Mouse (Mus musculus): ENCODE results near the gene Syt3. TPM values are rescaled to one million over a fixed set of nuclear protein-coding genes. Genes with fewer than 3 reads are reported as not detected.

Gene Syt3
- polyA plus RNA-seq, 1 experiment from 2014 or later, result 0.03 TPM

GRCm38 (mm10) chr7:44427666-44428065 is 43.8 kb downstream of the Syt3 start:
- H3K27me3 ChIP-seq, result peaks cover 74% of the 10 kb centered on the region
- ATAC-seq (ENCODE audit: low read depth) (no peak), DNase-seq (no peak)
- no peak overlapping the region for H3K4me3 ChIP-seq (replicated peaks)
- H3K36me3 ChIP-seq, result no peaks in the 10 kb centered on the region
- no peaks in the 10 kb centered on the region for H3K4me1 ChIP-seq (replicated peaks)
- no peak overlapping the region for H3K4me2 ChIP-seq
- WGBS (ENCODE audit: insufficient replicate concordance), result 23% methylated on average over 8 of the region's 8 CpGs
- H3K27ac ChIP-seq, result no peak overlapping the region
- no peaks in the 10 kb centered on the region for H3K9me3 ChIP-seq (replicated peaks)
- no peak overlapping the region for H3K9ac ChIP-seq

GRCm38 (mm10) chr7:44428171-44428950 is 44.5 kb downstream of the Syt3 start:
- Histone ChIP-seq H3K9ac (no peak overlapping the region), H3K9me3 (replicated peaks) (no peaks in the 10 kb centered on the region), H3K36me3 (no peaks in the 10 kb centered on the region), H3K27me3 (peaks cover 76% of the 10 kb centered on the region), H3K4me2 (peak overlapping the region; percentile 49; the same call in 1 of the 2 replicates), H3K4me1 (replicated peaks) (peaks cover 5% of the 10 kb centered on the region), H3K27ac (no peak overlapping the region), H3K4me3 (replicated peaks) (0 out of 2 replicates have a peak overlapping the region, but pooled peaks have one; percentile 30)
- 4% methylated on average over 17 of the region's 38 CpGs for WGBS (ENCODE audit: insufficient replicate concordance)
- ATAC-seq (ENCODE audit: low read depth) (no peak), DNase-seq (no peak)

GRCm38 (mm10) chr7:44428968-44429521 is 45.1 kb downstream of the Syt3 start, which contains the start of gene Lrrc4b:
Gene Lrrc4b (plus strand): TSS chr7:44429018.
- no peak within 1 kb of the TSS for H3K27ac ChIP-seq
- peak within 1 kb of the TSS; percentile 30; the same call in 1 of the 2 replicates for H3K4me3 ChIP-seq (replicated peaks)
- H3K9me3 ChIP-seq (replicated peaks), result no peaks in the 10 kb centered on the region
- H3K9ac ChIP-seq, result no peak within 1 kb of the TSS
- peak within 1 kb of the TSS; percentile 49 for H3K4me2 ChIP-seq
- no peak for ATAC-seq (ENCODE audit: low read depth)
- H3K27me3 ChIP-seq, result peaks cover 77% of the 10 kb centered on the region
- DNase-seq, result no peak
- 2% methylated on average over 37 of the region's 69 CpGs for WGBS (ENCODE audit: insufficient replicate concordance)
- H3K36me3 ChIP-seq, result no peaks in the 10 kb centered on the region
- H3K4me1 ChIP-seq (replicated peaks), result peaks cover 12% of the 10 kb centered on the region

GRCm38 (mm10) chr7:44429534-44430488 is 45.9 kb downstream of the Syt3 start:
- ATAC-seq (ENCODE audit: low read depth) (no peak), DNase-seq (no peak)
- Histone ChIP-seq H3K4me2 (peak overlapping the region; percentile 49; the same call in 1 of the 2 replicates), H3K27ac (no peak overlapping the region), H3K27me3 (peaks cover 81% of the 10 kb centered on the region), H3K4me1 (replicated peaks) (peaks cover 14% of the 10 kb centered on the region), H3K9me3 (replicated peaks) (no peaks in the 10 kb centered on the region), H3K9ac (no peak overlapping the region), H3K36me3 (no peaks in the 10 kb centered on the region), H3K4me3 (replicated peaks) (0 out of 2 replicates have a peak overlapping the region, but pooled peaks have one; percentile 30)
- 4% methylated on average over 30 of the region's 32 CpGs for WGBS (ENCODE audit: insufficient replicate concordance)

GRCm38 (mm10) chr7:44432550-44432949 is 48.6 kb downstream of the Syt3 start:
- Histone ChIP-seq H3K4me2 (no peak overlapping the region), H3K36me3 (no peaks in the 10 kb centered on the region), H3K9ac (no peak overlapping the region), H3K4me3 (replicated peaks) (no peak overlapping the region), H3K27me3 (peaks cover 84% of the 10 kb centered on the region), H3K27ac (no peak overlapping the region), H3K4me1 (replicated peaks) (peaks cover 30% of the 10 kb centered on the region), H3K9me3 (replicated peaks) (no peaks in the 10 kb centered on the region)
- WGBS (ENCODE audit: insufficient replicate concordance), result 69% methylated on average over 6 of the region's 6 CpGs
- no peak for DNase-seq
- no peak for ATAC-seq (ENCODE audit: low read depth)

GRCm38 (mm10) chr7:44433371-44433770 is 49.5 kb downstream of the Syt3 start:
- H3K4me3 ChIP-seq (replicated peaks), result no peak overlapping the region
- no peaks in the 10 kb centered on the region for H3K9me3 ChIP-seq (replicated peaks)
- 3% methylated on average over 7 of the region's 7 CpGs for WGBS (ENCODE audit: insufficient replicate concordance)
- H3K9ac ChIP-seq, result no peak overlapping the region
- DNase-seq (peak; percentile 86), ATAC-seq (ENCODE audit: low read depth) (peak; percentile 84)
- no peak overlapping the region for H3K27ac ChIP-seq
- H3K4me1 ChIP-seq (replicated peaks), result peaks cover 30% of the 10 kb centered on the region
- H3K4me2 ChIP-seq, result no peak overlapping the region
- H3K27me3 ChIP-seq, result peaks cover 84% of the 10 kb centered on the region
- no peaks in the 10 kb centered on the region for H3K36me3 ChIP-seq

GRCm38 (mm10) chr7:44434089-44434488 is 50.2 kb downstream of the Syt3 start:
- no peak overlapping the region for H3K27ac ChIP-seq
- ATAC-seq (ENCODE audit: low read depth) (no peak), DNase-seq (no peak)
- no peaks in the 10 kb centered on the region for H3K9me3 ChIP-seq (replicated peaks)
- peaks cover 30% of the 10 kb centered on the region for H3K4me1 ChIP-seq (replicated peaks)
- 68% methylated on average over 9 of the region's 9 CpGs for WGBS (ENCODE audit: insufficient replicate concordance)
- H3K27me3 ChIP-seq, result peaks cover 83% of the 10 kb centered on the region
- no peaks in the 10 kb centered on the region for H3K36me3 ChIP-seq
- H3K4me2 ChIP-seq, result no peak overlapping the region
- H3K4me3 ChIP-seq (replicated peaks), result no peak overlapping the region
- H3K9ac ChIP-seq, result no peak overlapping the region

GRCm38 (mm10) chr7:44435796-44436195 is 51.9 kb downstream of the Syt3 start:
- WGBS (ENCODE audit: insufficient replicate concordance), result 43% methylated on average over 5 of the region's 5 CpGs
- Histone ChIP-seq H3K27me3 (peaks cover 83% of the 10 kb centered on the region), H3K4me1 (replicated peaks) (peaks cover 30% of the 10 kb centered on the region), H3K4me2 (no peak overlapping the region), H3K9me3 (replicated peaks) (no peaks in the 10 kb centered on the region), H3K36me3 (no peaks in the 10 kb centered on the region), H3K27ac (no peak overlapping the region), H3K9ac (no peak overlapping the region), H3K4me3 (replicated peaks) (no peak overlapping the region)
- no peak for ATAC-seq (ENCODE audit: low read depth)
- DNase-seq, result no peak

GRCm38 (mm10) chr7:44436267-44436666 is 52.4 kb downstream of the Syt3 start:
- no peaks in the 10 kb centered on the region for H3K36me3 ChIP-seq
- ATAC-seq (ENCODE audit: low read depth), result no peak
- peaks cover 30% of the 10 kb centered on the region for H3K4me1 ChIP-seq (replicated peaks)
- no peaks in the 10 kb centered on the region for H3K9me3 ChIP-seq (replicated peaks)
- 5% methylated on average over 1 of the region's 1 CpGs for WGBS (ENCODE audit: insufficient replicate concordance)
- no peak overlapping the region for H3K4me2 ChIP-seq
- H3K27ac ChIP-seq, result no peak overlapping the region
- DNase-seq, result no peak
- no peak overlapping the region for H3K4me3 ChIP-seq (replicated peaks)
- peaks cover 83% of the 10 kb centered on the region for H3K27me3 ChIP-seq
- no peak overlapping the region for H3K9ac ChIP-seq

- H3K27me3 ChIP-seq, result peaks cover 83% of the 10 kb centered on the region
- H3K36me3 ChIP-seq, result no peaks in the 10 kb centered on the region
- 28% methylated on average over 1 of the region's 1 CpGs for WGBS (ENCODE audit: insufficient replicate concordance)
Observed at GRCm38 (mm10) chr7:44437188-44437587, 53.3 kb downstream of the Syt3 start.

GRCm38 (mm10) chr7:44437933-44438332 is 54.0 kb downstream of the Syt3 start:
- Histone ChIP-seq H3K4me1 (replicated peaks) (peaks cover 29% of the 10 kb centered on the region), H3K27ac (no peak overlapping the region), H3K9me3 (replicated peaks) (no peaks in the 10 kb centered on the region), H3K36me3 (no peaks in the 10 kb centered on the region), H3K27me3 (peaks cover 84% of the 10 kb centered on the region), H3K4me3 (replicated peaks) (no peak overlapping the region), H3K4me2 (no peak overlapping the region), H3K9ac (no peak overlapping the region)
- ATAC-seq (ENCODE audit: low read depth) (no peak), DNase-seq (no peak)
- 56% methylated on average over 8 of the region's 8 CpGs for WGBS (ENCODE audit: insufficient replicate concordance)

More at GRCm38 (mm10) chr7:44437188-44437587, 53.3 kb downstream of the Syt3 start:
- no peaks in the 10 kb centered on the region for H3K9me3 ChIP-seq (replicated peaks)
- no peak overlapping the region for H3K9ac ChIP-seq
- H3K4me1 ChIP-seq (replicated peaks), result peaks cover 30% of the 10 kb centered on the region
- H3K4me3 ChIP-seq (replicated peaks), result no peak overlapping the region
- H3K4me2 ChIP-seq, result no peak overlapping the region
- H3K27ac ChIP-seq, result no peak overlapping the region
- ATAC-seq (ENCODE audit: low read depth) (no peak), DNase-seq (no peak)

Data from liver, embryonic 13.5 days (tissue).